Mouse (Mus musculus) left cerebral cortex, postnatal 4 days (tissue): ENCODE results near the gene Ifrd2. TPM values are rescaled to one million over a fixed set of nuclear protein-coding genes. Genes with fewer than 3 reads are reported as not detected.
"Not testable (repeated sequence)": the region's sequence is repeated elsewhere in the genome, so short reads cannot be mapped to it uniquely, and the experiment has no call there.

Experiments
- DNase-seq: peaks from one replicate; pipeline ENCODE4 v3.0.0-alpha.2; 2022
- intact Hi-C: fragments of 180-260 bp; cut with DNase I; formaldehyde crosslinking; loops from one replicate; pipeline ENCODE4 v1.15.1; 2025
- total RNA-seq, 2 experiments: library from RNA; stranded (reverse); gene quantifications; 2 replicates each; pipeline ENCODE4 v1.2.3; 2021

The Ifrd2 gene
- total RNA-seq, 2 experiments from 2014 or later, result 12.5 to 14.5 TPM

DNA sequence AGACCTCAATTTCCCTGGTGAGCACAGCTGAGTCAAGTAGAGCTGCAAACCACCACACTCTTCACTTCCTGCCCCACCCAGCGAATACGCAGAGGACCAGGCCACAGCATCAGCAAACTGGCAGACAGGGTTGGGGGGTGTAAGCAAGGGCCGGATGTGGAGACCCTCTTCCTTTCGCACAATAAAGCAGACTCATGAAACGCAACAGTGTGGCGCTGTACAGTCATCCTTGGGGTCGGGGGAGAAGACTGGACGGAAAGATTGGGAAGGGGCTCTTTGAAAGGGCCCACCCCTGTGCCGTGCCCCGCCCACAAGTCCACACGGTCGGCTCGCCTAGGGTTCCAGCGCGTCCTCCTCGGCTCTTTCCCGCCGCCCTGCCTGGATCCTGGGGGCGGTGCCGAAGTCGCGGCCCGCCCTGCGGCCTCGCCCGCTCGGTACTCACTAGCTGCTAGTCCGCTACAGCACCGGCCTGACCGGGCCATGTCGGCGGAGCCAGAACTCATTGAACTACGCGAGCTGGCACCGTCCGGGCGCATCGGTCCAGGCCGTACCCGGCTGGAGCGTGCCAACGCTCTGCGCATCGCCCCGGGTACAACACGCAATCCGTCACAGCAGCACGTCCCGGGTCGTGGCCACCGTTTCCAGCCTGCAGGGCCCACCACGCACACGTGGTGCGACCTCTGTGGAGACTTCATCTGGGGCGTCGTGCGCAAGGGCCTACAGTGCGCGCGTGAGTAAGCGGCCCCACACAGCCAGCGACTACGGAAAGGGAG is 36.1 kb upstream of the Ifrd2 start, which contains the start of gene Rassf1:
TSS of gene Rassf1 (plus strand) at position 439 of the 773 bp plus-strand sequence.
- no peak for DNase-seq
- intact Hi-C loops, result no loop called here

- intact Hi-C loops, result no loop called here
- DNase-seq, result no peak
These were observed 35.5 kb upstream of the Ifrd2 start for GRCm38 (mm10) chr9:107551890-107552355.

GRCm38 (mm10) chr9:107552690-107553393 is 34.6 kb upstream of the Ifrd2 start:
- intact Hi-C loops, result no loop called here
- no peak for DNase-seq

DNA sequence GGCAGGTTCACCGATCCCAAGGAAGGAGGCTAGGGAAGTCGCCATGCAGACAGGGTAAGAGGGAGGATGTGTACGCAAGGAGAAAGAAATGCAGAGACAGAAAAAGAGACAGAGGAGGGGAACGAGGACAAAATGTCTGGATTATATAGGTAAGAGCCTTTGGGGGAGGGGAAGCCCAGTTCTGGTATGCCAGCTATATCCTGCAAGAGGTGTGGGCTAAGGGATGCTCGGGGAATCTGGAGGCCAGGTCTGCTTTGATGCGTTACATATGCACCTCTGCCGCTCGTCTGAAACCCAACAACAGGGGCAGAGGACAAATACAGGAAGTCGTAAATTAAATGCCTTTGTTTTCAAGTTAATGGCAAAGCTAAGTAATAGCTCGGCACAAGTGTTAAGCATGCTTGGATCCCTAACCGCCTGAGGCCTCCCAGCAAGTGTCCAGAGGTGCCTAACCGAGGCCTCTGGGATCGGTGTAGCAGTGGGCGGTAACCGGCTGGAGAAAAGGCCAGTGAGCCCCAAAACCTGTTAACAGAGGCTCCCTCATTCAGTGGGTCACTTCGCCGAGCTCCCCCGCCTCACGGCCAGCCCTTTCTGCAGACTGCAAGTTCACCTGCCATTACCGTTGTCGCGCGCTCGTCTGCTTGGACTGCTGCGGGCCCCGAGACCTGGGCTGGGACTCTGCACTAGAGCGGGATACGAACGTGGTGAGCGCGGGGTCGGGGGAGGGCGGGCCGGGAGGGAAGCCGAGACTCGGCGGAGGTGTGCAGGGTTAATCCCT is 33.7 kb upstream of the Ifrd2 start:
- peak; percentile 38 for DNase-seq
- intact Hi-C loops, result no loop called here

DNA sequence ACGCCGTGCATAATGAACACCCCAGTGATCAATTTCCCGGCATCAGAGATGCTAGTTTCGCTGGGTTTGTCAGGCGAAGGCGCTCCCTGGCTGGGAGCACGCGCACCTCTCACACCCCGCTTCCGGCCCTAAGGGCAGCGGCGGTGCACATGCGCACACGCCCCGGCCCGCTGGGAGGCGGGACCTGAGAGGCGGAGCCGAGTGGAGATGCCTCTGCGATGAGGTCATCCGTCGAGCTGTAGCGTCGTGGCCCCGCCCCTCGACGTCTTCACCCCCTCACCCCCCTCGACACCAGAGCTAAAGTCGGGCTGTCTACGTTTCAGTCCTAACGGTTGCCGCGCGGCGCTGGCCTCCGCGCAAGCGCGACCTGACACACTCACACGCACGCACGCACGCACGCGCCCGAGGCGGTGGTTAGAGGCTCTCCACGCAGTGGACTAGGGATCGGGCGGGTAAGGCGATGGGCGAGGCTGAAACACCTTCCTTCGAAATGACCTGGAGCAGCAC is 33.1 kb upstream of the Ifrd2 start:
- intact Hi-C loops, result no loop called here
- peak; percentile 98 for DNase-seq

DNA sequence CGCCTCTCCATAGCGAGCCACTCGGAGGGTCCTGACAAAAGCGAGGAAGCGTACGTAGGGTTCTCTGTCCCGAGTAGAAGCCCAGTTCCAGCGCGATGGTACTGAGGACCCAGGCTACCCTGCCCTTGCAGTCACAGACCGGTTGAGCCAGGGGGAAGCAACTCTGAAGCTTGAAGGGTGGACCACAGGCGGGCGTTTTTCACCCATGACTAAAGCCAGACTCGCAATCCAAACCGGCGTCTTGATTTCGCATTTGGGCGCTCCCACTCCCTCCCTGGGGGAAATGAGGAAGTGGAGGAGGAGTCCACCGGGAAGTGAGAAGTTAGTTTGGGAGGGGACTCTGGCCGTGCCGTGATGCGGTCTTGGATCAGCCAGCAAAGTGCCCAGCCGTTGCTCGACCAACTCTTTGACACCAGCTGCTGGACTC is 32.4 kb upstream of the Ifrd2 start:
- DNase-seq, result peak; percentile 45

DNA sequence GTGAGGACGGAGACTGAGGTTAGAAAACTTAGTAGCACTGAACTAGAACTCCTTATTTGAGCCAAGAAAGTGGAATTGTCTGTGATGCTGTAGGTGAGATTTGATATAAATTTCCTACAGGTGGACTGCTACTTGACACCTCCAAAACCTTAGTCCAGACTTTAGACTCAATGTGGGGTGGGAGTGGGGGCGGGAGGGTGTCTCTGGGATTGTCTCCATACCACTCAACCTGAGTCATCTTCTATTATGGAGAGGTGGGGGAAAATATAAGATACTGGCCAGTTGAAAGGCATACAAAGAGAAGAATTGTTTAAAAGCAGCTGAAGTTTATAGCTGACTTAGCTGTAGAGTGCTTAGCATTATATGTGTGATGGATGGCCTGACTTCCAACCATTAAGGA is 31.7 kb upstream of the Ifrd2 start:
- intact Hi-C loops, result no loop called here
- DNase-seq, result no peak

More for the DNA sequence above, 32.4 kb upstream of the Ifrd2 start:
- intact Hi-C loops, result no loop called here

GRCm38 (mm10) chr9:107556346-107556745 is 31.1 kb upstream of the Ifrd2 start:
- no peak for DNase-seq
- intact Hi-C loops, result no loop called here

DNA sequence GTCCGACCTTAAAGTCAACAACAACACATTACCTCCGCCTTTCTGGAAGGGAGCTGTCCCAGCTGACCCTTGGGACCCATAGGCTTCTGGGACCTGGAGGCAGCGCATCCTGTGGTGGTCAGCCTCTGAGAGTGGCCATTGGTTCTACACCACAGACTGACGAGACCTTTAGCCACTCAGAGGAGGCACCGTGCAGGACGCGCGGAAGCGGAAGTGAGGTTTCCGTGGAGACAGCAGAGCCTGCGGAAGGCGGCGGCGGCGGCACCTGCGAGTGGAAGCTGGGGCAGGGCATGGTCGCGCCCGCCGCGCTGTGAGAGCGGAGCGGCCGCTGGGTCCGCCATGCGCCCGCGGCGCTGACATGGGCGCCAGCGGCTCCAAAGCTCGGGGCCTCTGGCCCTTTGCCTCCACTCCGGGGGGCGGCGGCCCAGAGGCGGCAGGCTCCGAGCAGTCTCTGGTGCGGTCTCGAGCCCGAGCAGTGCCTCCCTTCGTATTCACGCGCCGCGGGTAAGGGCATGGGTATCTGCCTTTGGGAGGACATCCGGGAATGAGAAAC is 24.3 kb upstream of the Ifrd2 start, which contains the start of gene Tusc2:
TSS of gene Tusc2 (plus strand) at position 227 of the 553 bp plus-strand sequence.
- intact Hi-C loops, result no loop called here
- DNase-seq, result peak; percentile 92

- intact Hi-C loops, DNase-seq: not testable (repeated sequence)
These were observed 21.9 kb upstream of the Ifrd2 start for GRCm38 (mm10) chr9:107565556-107565955.

DNA sequence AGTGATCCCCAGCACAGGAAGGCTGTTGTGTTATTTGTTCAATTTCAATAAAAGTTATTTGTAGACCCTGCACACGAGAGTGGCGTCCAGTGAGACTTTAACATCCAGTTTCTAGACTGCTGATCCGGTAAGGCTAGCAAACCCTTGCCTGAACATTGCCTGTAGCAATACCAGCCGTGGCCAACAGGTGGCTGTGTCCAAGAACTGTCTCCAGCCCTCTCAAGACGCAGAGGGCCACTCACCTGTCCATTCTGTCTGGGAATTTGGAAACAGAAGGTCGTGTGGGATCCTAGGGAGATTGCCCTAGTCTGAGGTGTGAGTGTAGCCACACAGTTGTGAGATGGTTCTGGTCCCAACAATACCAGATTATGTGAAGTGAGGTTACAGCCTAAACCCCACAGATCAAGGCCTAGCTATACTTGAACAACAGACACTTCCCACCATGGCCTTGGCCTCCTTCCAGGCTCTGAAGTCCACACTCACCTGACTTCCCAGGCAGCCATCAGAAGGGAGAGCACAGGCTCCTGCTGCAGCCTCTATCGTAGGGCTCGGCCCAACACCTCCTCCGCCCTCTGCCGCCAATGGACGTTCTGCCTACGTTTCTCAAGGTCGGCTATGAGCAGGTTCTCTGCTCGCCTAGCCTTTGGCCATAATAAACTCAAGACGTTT is 21.3 kb upstream of the Ifrd2 start:
- intact Hi-C loops, result no loop called here
- peak; percentile 79 for DNase-seq

DNA sequence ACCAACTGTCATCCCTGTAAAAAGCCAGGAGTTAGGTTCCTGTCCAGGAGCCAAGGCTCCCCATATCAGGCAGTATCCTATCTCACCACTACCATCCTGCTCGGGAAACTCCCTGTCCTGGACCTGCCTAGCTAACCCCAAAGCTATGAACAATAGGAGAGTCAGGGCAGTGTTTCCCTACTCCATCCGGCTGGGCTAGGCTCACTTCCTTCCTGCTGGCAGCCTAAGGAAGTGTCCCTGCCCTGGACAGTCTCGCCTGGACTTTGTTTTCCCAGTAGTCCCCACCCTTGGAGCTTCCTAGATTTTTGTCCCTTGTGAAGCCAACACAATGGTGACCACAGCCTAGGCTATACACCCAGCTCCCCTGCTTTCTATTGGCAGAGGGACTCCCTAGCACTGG is 20.6 kb upstream of the Ifrd2 start:
- no peak for DNase-seq
- intact Hi-C loops, result no loop called here

GRCm38 (mm10) chr9:107567702-107568319 is 19.6 kb upstream of the Ifrd2 start, which contains the start of gene Hyal2:
Gene Hyal2, plus strand, starts transcription at chr9:107567945.
- intact Hi-C loops, result no loop called here
- DNase-seq, result no peak

- intact Hi-C loops, result no loop called here
- peak; percentile 89 for DNase-seq
These were observed 18.8 kb upstream of the Ifrd2 start for GRCm38 (mm10) chr9:107568331-107569261.

DNA sequence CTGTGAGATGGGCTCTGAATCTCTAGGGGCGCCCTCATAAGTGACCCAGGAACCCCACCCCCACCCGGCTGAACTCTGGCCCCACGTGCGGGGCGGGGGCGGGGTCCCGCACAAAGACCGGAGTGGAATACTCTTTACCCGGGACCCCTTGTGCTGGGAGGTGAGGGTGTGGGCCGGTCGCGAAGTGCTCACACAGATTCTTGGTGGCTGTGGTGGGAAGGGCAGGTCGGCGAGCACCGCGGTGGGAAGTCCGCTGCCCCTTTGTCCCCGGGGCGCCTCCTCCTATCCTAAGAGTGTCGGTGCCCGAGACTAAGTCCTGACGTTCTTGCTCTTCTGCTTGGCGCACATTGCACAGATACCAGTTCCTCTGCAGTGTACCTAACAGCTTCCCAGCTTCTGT is 18.2 kb upstream of the Ifrd2 start:
- intact Hi-C loops, result no loop called here
- no peak for DNase-seq

GRCm38 (mm10) chr9:107570016-107570415 is 17.4 kb upstream of the Ifrd2 start:
- intact Hi-C loops, result no loop called here

GRCm38 (mm10) chr9:107570845-107571244 is 16.6 kb upstream of the Ifrd2 start:
- intact Hi-C loops, result no loop called here

More at GRCm38 (mm10) chr9:107570016-107570415, 17.4 kb upstream of the Ifrd2 start:
- DNase-seq, result no peak

More at GRCm38 (mm10) chr9:107570845-107571244, 16.6 kb upstream of the Ifrd2 start:
- DNase-seq, result no peak
